Mouse (Mus musculus): ENCODE data around the gene Rcan2.

Gene Rcan2

DNA sequence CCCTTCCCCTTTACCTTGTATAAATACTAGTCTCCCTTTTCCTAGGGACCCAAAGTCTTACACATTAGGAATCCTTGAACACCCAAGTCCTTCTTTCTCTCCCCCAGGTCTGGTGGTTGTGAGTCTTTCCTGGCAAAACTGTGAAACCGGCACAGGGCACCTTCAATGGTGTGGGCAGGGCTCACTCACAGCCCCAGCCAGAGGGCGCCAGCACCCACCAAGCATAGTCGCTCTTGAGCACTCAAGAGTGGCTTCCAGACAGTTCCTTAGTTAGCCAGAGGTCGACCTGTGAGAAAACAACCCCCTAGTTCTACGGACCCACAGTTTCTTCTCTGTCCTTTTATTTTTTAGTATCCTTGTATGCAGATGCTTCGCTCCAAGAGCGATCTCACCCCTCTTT is at the start of gene Rcan2:
Gene Rcan2, plus strand, starts transcription at position 275 of the 400 bp plus-strand sequence.
- DNase-seq (ENCODE audit: low read depth, low spot score): no peak

DNA sequence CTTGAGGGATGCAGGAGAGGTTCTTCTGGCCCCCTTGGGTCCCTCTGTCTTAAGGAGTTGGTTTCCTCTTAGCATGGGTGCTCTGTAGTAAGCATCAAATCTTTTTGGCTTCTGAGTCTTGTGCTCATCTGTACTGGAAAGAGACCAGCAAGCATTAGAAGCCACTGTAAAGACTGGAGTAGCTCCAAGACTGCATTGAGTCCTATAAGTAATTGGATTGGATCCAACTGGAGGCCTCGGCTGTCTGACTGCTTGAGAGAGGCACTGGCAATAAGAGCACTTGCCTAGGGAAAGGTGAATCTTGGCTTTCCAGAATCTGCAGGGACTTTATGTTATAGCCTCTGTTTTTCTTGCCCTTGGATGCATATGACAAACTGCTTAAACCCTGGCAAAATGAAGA is 48.3 kb upstream of the Rcan2 start:
- no peak for DNase-seq (ENCODE audit: low read depth, low spot score)

DNA sequence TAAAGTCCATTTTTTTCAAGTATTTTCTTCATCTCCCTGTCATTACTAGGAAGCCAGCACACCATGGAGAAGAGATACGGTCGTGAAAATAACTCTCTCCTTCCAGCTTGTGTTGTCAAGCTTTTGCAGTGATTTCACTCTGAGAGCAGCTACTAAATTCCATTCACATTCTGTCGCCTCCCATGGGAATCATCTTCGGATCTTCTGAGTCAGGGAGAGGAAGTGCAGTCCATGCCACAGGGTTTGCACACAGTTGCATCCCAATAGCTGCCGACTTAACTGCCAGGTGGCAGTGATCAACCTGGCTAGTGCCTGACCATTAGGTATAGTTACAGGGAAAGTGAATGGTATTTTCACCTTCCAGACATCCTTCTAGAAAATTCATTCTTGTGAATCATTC is 46.5 kb upstream of the Rcan2 start:
- DNase-seq (ENCODE audit: low read depth, low spot score): no peak

DNA sequence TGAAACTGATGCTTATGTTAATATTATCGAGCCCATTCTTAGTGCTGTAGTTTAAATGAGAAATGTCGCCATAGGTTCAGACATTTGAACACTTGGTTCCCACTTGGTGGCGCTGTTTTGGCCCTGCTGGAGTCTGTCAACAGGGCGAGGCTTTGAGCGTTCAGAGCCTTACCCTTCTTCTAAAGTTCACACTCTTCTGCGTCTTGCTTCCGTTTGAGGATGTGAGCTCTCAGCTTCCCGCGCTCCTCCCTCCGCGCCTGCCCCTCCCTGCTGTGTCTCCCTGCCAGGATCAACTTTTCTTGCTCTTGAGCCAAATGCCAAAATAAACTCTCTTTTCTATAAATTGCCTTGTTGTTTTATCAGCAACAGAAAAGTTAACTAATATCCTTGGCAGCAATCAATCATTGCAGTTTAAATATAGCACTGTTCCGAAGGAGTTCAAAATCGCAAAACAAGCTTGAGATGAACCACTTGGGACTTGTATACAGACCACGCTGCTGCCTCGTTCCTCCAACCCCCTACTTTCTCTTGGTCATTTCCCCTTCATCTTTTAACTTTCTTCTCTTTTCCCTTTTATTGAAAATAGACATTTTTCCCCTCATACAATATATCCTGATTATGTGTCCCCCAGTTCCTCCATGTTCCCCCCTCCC is 42.4 kb upstream of the Rcan2 start:
- peak; percentile 5 for DNase-seq (ENCODE audit: low read depth, low spot score)

DNA sequence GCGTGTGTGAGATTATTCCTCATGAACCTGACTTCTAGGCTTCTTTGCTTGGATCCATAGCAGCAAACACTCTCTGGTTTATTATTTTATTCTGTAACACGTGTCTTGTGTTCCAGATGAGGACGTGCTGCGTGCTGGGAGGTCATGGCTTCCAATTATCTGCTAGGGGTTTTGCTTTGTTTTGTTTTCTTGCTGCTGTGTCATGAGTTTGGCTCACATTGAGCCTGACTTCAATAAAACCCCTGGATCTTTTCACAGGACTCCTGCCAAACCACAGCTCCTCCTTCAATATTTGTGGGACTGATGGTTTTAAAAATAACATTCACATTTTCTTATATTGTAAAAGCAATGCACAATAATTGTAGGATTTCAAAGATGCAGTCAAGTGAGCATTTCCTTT is 16.6 kb upstream of the Rcan2 start:
- DNase-seq (ENCODE audit: low read depth, low spot score): no peak

DNA sequence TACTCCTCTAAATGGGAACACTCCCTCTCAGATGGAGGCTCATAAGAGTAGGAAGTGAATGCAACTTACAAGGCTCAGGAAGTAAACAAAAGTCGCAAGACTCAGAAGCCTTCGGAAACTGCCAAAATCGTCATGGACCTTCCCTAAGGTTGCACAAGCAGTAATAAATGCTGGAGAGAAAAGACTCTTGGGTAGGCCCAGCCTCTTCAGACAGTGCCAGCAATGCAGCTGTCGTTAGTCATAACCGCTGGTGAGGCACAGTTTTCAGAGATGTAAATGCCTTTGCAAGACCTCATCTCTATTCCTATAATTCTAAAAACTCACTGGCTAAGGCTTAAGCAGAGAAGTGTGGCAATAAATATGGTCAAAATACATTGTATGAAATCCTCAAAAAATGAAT is 12.9 kb upstream of the Rcan2 start:
- DNase-seq (ENCODE audit: low read depth, low spot score): no peak

DNA sequence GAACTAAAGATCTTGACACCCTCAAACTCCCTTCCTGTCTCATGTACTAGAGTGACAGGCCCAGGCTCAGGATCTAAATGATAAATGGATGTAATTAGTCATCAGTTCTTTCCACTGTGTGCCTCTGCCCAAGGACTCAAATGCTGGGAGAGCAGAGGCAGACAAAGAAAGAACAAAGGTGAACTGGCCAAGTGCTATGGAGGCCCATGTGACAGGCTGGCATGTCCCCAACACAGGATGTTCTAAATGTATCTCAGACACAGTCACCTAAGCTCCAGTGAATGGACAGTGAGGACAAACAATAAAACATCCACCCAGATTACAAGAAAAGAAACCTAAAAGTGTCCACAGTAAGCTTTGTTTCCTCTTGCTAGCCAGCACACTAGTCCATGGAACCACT is 11.8 kb upstream of the Rcan2 start:
- DNase-seq (ENCODE audit: low read depth, low spot score): no peak

DNA sequence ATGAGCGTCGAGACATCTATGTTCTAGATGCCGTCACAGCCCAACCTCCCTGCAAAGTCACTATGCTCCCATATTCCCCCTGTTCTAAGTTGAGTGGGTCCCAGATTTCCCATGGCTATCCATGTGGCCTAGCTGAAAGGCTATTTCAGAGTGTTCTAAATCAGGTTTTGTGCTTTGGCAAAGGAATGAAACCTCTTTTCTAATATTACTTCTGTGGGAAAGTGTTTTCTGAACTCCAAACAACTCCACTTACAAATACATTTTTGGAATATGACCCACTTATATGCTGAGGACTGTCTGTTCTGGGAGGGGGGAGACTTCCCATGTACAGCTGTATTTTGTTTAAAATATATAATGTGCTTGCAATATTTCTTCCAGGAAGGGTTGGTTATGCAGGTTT is 9.4 kb upstream of the Rcan2 start:
- DNase-seq (ENCODE audit: low read depth, low spot score): no peak

DNA sequence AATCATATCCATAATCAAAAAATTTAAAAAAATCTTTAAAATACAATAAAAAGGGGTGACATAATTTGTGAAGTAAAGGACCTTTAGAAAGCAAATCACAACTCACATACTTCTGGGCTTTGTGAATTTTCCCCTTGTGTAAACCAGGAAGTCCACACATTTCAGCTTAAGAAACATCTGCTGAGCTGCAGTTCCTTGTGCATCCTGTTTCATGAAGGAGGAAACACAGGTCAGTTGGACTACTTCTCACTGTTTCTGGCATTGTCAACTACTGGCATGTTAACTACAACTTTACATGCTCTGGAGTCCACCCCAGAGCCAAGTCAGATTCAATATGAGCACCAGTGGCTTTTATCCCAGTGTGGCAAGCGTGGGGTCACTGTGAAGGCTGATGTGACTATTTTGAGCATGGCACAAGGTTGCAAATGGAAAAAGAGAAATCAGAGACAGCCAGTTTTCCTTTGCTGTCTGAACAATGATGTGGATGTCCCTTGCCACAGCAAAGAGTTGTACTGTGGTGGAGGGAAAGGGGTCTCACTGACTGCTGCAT is 6.3 kb upstream of the Rcan2 start:
- DNase-seq (ENCODE audit: low read depth, low spot score): no peak

DNA sequence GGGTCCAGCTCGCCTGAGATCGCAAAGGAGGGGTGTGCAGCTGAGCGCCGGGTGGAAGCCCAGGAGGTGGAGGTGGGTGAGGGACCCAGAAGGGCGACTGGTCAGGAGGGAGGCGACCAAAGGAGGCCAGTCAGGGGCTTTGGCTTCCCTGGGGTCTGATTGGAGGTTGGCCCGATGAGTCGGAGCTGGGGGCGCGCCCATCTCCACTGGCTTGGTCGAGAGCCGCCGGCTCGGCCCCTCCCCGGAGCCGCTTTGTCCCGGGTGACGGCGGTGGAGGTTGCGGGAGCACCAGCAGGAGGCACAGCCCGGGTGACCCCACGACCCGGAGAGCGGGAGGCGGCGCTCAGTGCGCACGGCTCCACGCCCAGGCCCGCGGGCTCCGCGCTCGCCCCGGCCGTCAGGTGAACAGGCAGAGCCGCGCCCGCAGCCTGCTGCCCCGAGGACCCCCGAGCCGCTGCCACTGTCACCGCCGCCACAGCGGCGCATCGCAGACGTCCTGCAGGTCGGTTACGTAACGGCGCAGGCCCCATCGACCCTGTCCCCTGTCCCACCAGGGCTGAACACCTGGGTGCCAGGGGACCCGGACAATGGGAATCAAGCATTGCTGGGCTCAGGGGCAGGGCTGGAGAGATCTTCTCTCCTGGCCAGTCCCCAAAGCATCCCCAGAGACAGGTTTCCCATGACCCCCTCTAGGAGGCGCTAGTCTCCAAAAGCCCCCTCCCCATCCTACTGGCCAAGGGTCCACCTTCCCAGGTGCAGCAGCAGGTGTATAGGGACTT is 633 bp downstream of the Rcan2 start:
- DNase-seq (ENCODE audit: low read depth, low spot score): no peak

DNA sequence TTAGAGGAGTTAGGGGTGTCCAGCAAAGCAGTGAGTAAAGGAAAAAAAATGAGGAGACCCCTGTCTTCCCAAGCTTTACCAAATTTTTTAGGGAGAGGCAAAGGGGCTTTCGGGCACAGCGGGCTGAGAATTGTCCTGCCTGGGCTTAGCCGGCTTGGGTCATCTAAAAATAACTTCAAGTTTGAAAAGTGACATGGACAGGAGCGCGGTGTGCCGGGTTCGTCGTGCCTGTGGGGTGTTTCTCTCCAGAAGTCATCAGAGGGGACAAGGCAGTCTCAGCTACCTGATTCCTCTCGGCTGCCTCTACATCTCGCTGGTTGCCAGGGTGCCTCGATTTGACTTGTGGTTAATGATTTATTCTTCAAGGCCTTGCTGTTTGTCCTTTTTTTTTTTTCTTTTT is 1.3 kb downstream of the Rcan2 start:
- DNase-seq (ENCODE audit: low read depth, low spot score): no peak

DNA sequence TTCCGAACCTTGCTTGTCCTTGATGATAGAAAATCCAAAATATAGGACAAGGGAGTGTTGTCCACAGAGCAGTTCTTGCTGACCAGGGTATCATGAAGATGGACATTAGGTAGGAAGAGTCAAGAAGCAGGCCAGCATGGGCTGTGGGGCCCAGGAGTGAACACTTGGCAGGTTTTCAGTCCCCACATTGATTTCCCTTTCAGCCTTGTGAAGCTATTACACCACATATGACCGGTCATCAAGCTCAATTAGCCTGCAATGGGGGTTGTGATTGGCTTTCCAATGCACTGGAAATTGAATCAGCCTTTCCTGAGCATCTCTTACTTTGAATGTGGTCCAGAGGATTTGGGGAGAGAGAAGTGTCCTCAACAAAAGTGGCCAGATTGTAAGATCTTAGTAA is 2.0 kb downstream of the Rcan2 start:
- DNase-seq (ENCODE audit: low read depth, low spot score): no peak

DNA sequence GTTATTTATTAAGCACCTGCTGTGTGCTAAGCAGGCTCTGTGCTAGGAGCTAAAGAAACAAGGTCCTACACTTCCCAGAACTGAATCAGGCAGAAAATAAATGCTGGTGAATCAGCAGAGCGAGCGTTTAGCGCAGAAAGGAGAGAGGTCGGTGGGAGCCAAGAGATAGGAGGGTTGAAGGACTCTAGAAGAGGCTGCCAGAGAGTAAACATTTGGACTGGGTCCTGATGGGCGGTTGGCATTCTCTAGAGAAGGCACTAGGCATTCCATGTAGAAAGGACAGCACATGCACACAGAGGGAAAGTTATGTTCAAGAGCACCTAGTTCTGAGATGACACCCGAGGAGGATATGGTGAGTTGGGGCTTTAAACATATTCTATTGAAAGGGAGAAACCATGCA is 2.6 kb downstream of the Rcan2 start:
- no peak for DNase-seq (ENCODE audit: low read depth, low spot score)

DNA sequence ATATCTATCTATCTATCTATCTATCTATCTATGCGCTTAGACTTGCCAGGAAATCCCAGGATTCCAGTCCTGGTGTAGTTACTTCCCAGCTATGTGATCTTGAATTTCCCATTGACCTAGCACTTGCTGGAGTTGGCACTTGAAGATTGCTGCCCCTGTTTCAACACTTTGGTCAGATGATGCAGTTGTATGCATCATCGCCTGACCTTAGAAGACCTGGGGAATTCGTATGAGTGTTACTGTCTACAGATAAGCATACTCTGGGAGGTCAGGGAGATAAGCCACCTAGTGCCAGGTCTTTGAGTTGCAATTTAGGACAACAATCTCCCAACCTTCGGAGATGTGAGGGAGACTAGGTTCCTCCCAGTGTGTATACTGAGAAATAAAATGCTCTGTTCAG is 5.7 kb downstream of the Rcan2 start:
- no peak for DNase-seq (ENCODE audit: low read depth, low spot score)

DNA sequence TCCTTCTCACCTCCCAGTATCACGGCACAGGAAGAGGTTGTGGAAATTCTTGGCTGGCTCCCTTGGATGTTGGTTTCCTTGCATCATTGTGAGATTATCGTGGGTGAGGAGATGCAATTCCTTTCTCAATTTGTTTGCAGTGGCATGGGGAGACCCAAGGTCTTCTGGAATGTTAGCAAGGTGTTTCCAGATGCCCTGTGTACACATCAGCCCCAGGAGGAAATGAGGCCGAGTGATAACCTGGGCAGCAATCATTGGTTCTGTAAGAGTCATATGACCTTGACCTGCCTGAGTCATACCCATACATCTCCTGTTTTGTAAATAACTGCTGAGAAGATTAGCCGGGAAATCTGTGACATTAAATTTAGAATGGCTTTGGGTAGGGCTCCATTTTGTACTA is 10.3 kb downstream of the Rcan2 start:
- no peak for DNase-seq (ENCODE audit: low read depth, low spot score)

DNA sequence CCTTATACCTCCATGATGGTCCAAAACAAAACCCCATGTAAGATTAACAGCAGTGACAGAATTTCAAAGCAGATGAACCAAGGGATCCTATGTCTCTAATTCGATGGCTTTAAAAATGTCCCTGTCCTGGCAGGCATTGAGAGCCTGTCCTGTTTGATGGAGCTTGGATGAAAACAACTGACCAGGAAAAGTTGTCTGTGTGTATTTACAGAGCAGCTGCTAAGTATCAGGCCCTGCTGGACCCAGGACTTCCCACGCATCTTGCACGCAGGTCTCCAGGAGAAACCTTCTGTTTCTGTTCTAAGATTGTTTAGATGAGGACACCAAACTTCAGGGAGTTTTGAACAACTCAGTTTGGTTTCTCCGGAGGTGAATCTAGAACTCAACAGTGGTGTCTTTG is 14.2 kb downstream of the Rcan2 start:
- no peak for DNase-seq (ENCODE audit: low read depth, low spot score)

DNA sequence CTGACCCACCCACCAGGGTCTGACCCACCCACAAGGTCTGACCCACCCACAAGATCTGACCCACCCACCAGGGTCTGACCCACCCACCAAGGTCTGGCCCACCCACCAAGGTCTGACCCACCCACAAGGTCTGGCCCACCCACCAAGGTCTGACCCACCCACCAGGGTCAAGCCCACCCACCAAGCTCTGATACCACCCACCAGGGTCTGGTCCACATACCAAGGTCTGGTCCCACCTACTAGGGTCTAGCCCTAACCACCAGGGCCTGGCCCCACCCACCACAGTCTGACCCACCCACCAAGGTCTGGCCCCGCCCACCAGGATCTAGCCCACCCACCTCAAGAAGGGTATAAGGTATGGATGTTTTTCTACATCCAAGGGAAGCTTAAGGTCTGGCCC is 15.3 kb downstream of the Rcan2 start:
- DNase-seq (ENCODE audit: low read depth, low spot score): no peak

DNA sequence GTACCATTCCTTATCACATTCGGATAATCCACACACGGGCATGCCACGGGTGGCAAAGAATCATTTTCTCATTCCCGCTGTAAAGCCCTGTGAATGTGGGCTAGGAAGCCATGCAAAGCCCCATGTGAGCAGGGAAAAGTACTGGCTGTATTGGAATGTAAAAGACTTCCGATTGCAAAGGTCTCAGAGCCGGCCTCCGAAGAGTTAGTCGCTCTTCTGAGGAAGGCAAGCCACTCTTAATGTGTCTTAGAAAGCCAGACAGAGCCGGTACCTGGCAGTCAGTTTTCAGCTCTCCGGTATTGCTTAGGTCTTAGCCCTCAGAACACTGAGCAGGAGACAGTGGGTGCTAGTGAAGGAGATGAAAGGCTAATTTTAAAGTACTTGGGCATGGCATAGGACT is 16.0 kb downstream of the Rcan2 start:
- no peak for DNase-seq (ENCODE audit: low read depth, low spot score)

DNA sequence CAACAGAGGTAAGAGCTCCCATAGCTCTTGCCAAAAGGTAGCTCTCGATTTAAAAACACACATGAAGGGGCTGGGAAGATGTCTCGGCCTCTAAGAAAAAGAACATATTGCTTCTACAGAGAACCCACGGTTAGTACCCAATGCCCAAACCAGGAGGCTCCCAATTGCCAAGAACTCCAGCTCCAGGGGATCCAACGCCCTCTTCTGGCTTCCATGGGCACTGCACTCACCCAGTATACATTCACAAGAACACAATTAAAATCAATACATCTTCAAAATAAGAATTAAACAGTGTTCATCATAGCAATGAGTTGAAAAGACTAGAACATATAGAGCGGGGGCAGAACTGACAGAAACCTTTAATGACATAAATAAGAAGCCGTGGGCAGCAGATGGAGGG is 17.2 kb downstream of the Rcan2 start:
- no peak for DNase-seq (ENCODE audit: low read depth, low spot score)

DNA sequence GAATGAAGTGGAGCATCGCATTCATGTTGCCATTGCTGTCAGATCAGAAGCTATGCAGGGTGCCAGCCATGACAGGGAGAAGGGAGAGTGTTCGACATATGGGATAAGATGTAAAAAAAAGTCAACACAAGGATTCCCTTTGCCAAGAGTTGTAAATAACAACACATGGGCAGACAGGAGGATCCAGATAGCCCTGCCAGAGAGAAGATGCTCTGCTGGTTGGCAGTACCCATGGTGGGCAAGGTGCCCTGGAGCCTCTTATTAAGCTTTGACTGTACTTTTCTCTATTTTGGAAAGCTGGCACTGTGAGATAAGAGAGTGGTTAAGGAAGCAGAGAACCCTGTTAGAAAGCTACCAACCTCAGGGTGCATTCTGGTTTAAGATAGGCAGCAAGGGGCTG is 19.8 kb downstream of the Rcan2 start:
- DNase-seq (ENCODE audit: low read depth, low spot score): no peak

DNA sequence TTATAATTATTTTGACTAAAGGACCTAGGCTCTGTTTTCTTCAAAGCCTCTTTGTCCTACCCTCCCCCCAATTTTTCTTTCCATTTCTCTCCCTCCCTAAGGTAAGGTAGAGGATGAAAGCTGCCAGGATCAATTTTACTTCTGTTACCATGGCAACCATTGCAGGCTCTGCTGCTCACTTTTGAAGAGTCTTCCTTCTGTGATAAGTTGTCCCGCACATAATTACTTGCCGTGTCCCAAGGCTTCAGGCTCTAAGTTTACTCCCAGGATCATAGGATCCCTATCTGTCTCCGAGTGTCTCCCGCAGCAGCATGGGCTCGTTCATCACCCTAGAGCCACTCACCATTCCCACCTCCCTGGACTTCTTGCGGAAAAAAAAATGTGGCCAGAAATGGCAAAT is 21.1 kb downstream of the Rcan2 start:
- DNase-seq (ENCODE audit: low read depth, low spot score): no peak

DNA sequence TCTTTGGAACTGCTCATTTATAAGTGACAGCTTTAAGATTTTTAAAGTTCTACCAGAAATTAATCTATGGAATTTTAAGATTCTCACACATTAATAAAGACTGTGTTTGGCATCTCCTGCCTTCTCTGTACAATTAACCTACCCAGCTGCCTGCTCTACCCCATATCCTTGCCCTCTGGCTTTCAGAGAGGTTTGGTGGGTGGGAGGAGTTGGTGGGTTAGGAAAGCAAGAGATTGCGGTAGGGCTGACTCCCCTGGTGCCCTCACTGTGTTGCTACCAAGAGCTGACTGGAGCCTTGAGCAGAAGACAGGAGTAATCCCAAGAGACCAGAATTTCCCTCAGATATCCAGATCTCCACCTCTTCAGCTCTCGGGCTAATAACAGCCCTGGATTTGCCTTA is 21.5 kb downstream of the Rcan2 start:
- DNase-seq (ENCODE audit: low read depth, low spot score): no peak

DNA sequence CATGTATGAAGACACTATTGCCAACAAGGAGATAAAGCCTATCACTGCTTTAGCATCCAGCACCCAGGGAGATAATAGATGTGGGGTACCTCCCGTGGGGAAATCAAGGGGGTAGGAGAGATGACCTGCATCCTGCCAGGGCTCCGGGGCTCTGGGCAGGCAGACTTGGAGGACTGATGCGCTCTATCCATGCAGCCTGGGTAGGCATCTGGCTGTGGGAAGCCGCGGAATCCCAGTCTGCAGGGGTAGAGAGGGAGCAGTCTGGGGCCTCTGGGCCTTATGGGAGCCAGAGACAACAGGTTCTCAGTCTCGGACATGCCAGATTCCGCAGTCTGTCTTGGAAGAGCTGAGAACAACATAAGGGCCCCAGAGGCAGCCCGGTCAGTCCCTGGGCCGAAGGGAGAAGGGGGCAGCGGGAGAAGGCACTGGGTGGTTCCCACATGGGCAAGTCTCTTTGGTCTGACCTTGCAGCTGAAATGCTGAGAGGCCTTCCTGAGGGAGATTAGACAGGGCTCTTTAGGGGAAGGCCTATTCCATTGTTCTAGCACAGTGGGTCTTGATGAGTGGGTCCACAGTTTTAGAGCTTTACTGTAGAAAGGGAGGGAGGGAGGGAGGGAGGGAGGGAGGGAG is 23.7 kb downstream of the Rcan2 start:
- no peak for DNase-seq (ENCODE audit: low read depth, low spot score)

Data from WW6 (cell line).